Mouse (Mus musculus): Measurements from ENCODE around the gene Npb.

Npb gene

DNA sequence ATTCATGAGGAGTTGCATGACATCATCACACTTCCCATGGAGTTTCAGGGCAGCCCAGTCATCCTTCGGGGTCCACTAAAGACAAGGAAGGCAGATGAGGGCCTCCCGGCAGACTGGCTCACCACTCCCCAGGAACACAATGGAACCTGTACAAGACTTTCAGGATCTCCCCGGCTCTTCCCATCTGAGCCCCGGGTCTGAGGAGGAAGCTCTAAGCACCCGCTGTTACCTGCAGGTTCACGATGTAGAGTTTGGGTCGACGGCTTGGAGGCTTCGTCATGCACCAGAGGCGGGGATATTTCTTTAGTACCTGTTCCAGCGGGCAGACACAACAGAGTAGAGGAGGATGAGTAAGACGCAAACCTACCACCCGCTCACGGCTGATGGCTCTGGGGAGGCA, 11.9 kb downstream of the Npb start:
- TF ChIP-seq GATA4 (IDR thresholded peaks at IDR 0.05; ENCODE audit: insufficient replicate concordance, low read length): no peak

DNA sequence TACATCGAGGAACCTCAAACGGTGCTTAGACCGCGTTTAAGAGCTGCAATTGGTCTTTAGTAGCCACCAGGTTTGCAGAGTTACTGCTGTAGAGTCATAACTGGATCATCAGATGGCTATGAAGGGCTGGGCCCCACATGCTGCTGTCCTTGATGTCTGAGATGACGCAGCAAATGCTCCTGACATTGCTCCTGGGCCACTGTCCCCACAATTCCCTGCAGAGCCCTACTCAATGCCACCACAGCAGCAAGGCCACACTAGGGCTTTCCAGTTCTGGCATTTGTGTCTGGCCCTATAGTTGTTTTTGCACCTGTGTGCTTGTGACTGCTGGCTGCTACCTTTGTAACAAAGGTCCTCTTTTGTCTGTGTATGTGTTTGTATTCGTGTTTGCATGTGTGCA, 14.5 kb downstream of the Npb start:
- no peak for TF ChIP-seq GATA4 (IDR thresholded peaks at IDR 0.05; ENCODE audit: insufficient replicate concordance, low read length)

DNA sequence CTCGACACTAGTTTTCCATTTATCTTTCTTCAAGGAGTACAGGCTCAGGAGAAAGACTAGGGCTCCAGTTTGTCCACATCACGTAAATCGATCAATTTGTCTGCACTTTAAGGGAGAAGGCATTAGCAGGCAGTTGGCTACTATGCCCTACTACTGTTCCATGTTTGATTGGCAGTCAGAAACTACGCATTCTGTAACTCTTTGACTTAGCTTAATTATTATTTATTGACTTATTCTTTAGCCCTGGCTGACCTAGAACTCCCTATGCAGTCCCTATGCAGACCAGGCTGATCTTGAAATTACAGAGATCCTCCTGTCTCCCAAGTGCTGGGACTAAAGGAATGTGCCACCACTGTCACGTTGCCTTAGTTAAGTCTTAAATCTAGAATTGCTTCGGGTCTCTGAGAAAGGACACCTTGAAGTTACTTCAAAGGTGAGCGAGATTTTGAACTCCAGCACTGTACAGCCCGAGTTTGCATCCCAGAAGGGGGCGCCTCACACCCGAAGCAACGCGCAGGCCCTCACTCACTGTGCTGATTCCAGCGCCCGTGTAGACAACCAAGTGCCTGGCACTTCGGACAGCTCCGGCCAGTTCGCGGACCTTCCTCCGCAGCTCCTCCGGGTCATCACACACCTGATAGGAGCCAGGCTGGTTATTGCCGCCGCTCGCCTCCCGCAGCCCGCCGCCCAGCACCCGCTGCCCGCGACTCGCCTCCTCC, 15.8 kb downstream of the Npb start:
- no peak for TF ChIP-seq GATA4 (IDR thresholded peaks at IDR 0.05; ENCODE audit: insufficient replicate concordance, low read length)

DNA sequence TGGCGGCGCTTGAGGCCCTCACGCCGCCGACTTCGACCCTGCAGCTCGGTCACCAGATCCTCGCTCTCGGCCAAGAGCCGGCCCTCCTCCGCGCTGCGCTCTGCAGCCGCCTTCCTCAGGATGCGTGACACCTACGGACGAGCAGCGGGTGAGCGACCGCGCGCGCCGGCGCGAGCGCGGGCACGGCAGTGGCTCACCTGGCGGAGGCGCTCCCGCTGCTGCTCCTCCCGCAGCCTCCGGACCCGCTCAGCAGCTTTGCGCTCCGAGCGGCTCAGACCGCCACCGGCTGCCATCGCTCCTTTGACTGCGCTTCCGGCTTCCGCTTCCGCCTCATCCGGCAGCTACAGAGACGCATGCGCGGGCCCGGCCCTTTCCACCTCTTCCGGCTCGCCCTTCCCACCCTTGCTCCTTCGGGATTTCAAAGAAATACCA, 16.4 kb downstream of the Npb start:
- no peak for TF ChIP-seq GATA4 (IDR thresholded peaks at IDR 0.05; ENCODE audit: insufficient replicate concordance, low read length)

DNA sequence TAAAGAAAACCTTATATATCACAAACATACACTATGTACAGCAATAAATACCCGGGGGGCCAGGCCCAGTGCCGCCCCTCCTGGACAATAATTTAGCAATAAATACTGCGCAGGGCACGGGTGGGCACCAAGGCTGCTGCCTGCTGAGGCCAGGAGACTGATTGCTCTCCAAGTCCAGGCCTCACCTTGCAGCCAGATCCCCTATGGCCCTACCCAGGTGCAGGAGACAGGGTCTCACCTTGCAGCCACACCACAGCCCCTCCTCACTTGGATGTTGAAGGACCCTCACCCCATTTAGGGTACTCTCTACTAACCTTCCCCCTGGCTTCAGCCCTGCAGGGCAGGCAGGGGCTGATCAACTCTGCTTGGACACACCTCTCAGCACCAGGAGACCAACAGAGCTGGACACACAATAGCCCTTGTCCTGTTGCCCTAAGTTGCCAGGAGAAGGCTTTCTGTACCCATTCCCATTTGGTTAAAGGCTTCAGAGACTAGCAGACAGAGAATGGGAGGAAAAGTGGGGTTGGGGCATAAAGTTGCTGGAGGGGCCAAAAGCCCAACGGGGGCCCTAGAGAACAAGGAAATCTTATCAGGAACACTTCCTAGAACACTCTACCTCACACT, 17.0 kb downstream of the Npb start, which contains the start of gene Sirt7:
TSS of gene Sirt7 (minus strand) at position 89 of the 624 bp plus-strand sequence.
- no peak for TF ChIP-seq GATA4 (IDR thresholded peaks at IDR 0.05; ENCODE audit: insufficient replicate concordance, low read length)

DNA sequence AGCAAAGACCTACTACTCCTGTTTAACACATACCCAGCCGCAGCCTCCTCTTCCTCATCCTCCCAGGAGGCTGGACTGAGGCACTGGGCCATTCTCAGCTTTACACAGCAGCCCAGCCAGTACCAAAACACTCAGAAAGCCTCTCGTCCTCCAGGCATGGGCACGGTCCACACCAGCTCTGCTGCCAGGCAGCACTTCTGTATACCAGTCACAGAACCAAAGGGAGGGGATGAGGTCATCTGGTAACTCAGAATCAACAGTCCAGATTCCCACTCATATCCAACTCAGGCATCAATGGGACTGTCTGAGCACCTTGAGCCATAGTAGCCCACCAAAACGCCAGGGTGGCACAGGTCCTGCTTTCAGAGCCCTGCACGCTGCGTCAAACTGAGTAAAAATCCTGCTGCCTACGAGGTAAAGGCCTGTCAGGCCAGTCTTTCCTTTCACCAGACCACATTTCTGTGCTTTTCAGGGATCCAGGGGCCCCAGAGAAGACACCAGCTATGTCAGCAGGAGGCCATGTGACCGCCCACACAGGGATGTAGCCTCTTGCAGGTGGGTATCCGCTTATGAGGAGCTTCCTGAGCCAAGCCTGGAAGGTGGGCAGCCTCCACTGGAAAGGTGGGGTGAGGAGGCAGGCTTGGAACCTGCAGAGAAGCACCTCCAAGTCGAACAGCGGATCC, 18.6 kb downstream of the Npb start:
- TF ChIP-seq GATA4 (IDR thresholded peaks at IDR 0.05; ENCODE audit: insufficient replicate concordance, low read length): no peak

DNA sequence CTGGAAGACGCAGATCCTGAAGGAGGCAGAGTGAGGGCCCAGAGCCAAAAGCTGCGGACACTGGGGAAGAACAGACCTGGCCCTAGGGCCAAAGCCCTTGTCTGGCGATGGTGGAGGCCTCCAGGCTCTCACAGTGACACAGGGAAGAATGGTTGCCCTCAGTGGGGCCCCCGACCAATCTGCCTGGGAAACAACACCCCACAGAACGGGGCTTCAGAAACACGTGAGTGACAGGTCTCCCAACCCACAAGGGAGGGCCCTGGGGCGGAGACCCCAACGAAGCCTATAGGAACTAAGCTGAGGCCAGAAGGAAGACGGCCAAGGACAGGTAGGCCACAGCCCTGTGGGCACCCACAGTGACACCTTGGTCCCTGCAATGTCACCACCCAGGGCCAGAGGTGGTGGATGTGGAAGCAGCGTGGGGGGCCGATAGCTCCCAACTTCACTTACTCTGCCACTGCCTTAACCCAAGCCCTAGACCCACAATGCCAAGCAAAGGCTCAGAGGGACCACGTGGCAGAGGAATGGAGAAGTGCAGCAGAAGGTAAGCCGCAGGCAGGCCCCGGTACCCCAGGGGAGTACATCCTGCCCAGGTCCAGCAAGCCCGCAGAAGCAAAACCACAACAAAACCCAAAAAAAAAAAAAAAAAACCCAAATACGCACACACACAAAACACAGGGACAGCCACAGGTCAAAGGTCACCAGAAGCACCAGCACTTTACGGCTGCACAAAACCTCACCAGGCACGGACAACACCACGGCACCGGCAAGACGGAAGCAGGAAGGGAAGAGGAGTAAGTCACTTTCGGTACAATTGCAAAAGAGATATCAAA, 19.4 kb downstream of the Npb start:
- no peak for TF ChIP-seq GATA4 (IDR thresholded peaks at IDR 0.05; ENCODE audit: insufficient replicate concordance, low read length)

DNA sequence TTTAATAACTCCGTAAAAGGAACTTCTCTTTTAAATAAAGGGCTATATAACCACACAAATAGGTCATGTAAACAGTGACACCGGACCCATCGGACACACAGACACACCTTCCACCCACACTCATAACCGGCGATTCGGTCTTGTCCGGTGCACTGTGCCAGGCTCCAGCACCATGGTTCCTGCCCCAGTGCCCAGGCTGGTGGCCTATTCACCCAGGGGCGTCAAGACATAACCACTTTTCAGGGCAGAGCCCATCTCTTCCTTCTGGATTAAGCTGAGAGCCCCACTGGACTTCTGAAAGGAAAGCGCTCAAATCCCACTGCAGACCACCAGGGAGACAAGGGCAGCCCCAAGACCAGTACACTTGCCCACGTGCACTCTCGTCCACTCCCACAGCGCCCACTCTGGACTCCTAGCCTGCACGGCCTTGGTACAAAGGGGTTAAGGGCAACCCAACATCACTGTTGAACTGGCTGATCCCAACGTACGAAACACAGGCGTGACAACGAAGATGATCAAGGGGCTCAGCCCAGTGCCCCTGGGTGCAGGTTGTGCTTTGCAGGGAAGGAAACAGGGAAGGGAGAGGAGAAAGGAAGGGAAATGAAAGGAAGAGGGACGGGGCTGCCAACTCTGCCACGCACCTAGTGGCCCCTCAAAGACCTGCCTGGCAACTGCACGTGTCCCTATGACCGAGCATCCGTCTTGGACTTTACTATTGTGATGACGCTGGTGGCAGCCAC, 20.5 kb downstream of the Npb start:
- no peak for TF ChIP-seq GATA4 (IDR thresholded peaks at IDR 0.05; ENCODE audit: insufficient replicate concordance, low read length)

DNA sequence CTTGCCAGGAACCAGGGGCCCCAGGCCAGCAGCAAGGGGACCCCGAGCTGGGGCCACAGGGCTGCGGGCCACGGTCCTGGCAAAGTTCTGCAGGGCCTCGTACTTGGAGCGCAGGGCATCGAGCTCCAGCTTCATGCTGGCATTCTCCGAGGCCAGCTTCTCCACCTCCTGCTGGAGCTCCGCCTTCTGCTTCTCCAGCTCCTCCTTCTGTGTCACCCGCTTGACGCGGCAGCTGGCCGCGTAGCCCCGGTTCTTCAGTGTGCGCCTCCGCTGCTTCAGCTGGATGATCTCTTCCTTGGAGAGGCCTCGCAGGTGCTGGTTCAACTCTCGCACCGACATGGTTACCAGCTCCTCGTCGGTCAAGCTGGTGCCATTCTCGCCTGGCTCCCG, 21.1 kb downstream of the Npb start:
- TF ChIP-seq GATA4 (IDR thresholded peaks at IDR 0.05; ENCODE audit: insufficient replicate concordance, low read length): no peak

DNA sequence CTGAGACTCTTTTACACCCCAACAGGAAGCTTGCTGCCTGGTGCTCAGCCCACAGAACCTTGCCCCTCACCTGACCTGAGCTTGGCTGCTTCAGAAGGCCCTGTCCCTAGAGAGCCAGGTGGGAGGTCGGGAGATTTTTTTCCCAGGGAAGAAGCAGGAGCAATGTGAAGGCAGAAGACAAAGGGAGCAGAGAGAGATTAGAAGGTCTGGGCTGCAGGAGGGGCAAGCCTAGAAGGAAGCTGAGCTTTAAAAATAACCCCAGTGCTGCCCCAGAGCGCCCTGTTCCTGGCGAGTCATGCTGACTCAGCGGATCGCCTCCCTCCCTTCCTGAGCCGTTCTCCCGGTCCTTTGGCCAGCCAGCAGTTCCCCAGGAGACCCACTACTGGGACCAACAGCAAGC, 21.6 kb downstream of the Npb start:
- TF ChIP-seq GATA4 (IDR thresholded peaks at IDR 0.05; ENCODE audit: insufficient replicate concordance, low read length): no peak

DNA sequence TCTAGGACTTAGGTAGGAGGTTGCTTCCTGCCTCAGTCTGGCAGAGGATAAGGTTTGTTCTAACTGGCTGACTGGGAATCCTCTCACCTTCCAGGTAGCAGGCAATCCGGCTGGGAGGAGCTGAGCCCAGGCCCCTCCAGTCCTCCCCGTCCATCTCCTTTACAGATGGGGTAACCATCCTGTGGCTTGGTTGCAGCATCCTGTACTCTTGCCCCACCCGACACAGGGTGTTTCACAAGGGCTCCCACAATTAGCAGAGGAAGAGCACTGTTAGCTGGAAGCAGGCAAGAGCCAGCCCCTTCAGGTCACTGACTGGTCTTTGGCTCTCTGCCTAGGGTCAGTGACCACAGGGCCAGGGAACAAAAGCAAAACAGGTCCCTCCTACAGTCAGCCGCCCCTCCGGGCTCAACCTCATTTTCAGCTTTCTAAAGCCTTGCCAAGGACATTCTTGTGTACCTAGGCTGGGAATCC, 22.2 kb downstream of the Npb start:
- TF ChIP-seq GATA4 (IDR thresholded peaks at IDR 0.05; ENCODE audit: insufficient replicate concordance, low read length): no peak

DNA sequence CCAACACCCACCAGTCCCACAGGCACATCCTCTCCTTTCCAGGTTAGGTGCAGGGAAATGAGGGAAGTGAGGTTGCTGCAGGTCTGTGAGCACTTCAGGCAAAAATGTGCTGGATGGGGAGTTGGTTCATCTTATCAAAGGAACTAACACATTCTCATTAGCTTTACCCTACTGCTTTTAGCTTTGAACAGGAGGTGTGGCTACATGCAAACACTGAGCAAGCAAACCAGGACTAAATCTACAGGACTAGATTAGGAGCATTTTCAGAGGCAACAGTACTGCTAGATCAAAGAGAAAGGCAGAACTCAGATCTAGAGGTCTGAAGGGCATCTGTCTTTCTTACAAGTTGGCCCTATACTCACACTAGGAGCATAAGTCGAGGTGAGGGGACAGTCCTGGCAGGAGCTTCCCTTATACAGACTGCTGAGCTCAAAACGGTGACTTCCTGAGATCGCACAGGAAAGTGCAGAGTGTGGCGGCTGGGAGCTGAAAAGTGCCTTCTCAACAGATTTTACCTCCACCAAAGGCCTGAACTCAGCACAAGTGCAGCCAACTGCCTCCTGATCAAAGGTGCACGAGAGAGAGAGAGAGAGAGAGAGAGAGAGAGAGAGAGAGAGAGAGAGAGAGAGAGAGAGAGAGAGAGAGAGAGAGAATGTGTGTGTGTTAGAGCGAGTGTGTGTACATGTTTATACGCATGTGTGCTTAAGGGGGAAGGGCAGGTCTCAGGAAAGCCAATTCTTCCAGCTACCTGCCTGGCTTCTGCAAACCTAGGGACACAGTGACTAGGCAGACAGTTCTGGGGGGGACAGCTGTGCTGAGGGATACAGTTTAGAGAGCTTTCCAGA, 22.8 kb downstream of the Npb start:
- peak; percentile 66; the same call in 1 of the 2 replicates for TF ChIP-seq GATA4 (IDR thresholded peaks at IDR 0.05; ENCODE audit: insufficient replicate concordance, low read length)

DNA sequence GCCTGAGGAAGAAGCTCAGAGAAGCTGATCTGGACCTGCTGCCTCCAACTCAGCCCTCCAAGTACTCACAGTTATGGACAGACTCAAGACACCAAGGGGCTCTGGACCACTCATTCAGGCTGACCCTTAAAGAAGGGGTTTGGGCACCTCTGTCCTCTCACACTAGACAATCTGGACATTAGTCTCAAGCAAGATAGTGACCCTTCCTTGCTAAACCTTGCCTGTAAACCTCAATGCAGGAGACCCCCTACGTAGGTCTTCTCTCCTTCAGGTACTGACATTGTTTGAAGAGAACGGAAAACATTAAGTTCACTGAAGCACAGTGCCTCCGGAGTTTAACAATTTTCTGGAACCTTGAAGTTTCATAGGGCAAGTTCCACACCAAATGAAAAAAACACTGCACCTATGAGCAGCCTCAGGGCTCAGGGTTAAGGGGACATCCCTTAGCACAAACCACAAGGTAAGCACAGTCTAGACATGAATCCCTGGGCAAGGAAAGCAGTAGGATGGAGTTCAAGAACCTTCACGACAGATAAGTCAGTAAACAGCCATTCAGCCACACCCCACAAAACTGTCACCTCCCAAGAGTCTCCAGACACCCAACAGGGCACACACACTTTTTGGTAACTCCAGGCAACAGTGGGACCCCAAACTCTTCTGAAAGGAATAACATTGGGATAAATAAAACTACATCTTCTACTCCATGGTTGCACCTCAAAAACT, 23.6 kb downstream of the Npb start:
- no peak for TF ChIP-seq GATA4 (IDR thresholded peaks at IDR 0.05; ENCODE audit: insufficient replicate concordance, low read length)

All from liver, adult (tissue).